Mouse (Mus musculus): Measurements from ENCODE around the gene Vps16. TPM values are rescaled to one million over a fixed set of nuclear protein-coding genes. Genes with fewer than 3 reads are reported as not detected.

Vps16 gene
- total RNA-seq, 2 experiments from 2014 or later, result 62.9 to 63.9 TPM

GRCm38 (mm10) chr2:130421781-130422620 is 2.1 kb upstream of the Vps16 start:
- DNase-seq, result no peak

GRCm38 (mm10) chr2:130423397-130424125 is 578 bp upstream of the Vps16 start:
- peak; percentile 81 to 88 for DNase-seq

GRCm38 (mm10) chr2:130425112-130425511 is 973 bp downstream of the Vps16 start:
- no peak for DNase-seq

- DNase-seq, result no peak
Measured at GRCm38 (mm10) chr2:130429851-130430250, 5.7 kb downstream of the Vps16 start.

- no peak for DNase-seq
Measured at GRCm38 (mm10) chr2:130430484-130430883, 6.3 kb downstream of the Vps16 start.

GRCm38 (mm10) chr2:130432157-130432556 is 8.0 kb downstream of the Vps16 start:
- no peak for DNase-seq

- peak in 1 of 2 experiments; percentile 53 for DNase-seq
Measured at GRCm38 (mm10) chr2:130433152-130433551, 9.0 kb downstream of the Vps16 start.

- no peak for DNase-seq
Measured at GRCm38 (mm10) chr2:130436769-130437168, 12.6 kb downstream of the Vps16 start.

- no peak for DNase-seq
Measured at GRCm38 (mm10) chr2:130438861-130439260, 14.7 kb downstream of the Vps16 start.

- no peak for DNase-seq
Measured at GRCm38 (mm10) chr2:130439840-130440480, 15.8 kb downstream of the Vps16 start.

GRCm38 (mm10) chr2:130442162-130442561 is 18.0 kb downstream of the Vps16 start:
- DNase-seq, result no peak

- DNase-seq, result no peak
Measured at GRCm38 (mm10) chr2:130448449-130448848, 24.3 kb downstream of the Vps16 start.

GRCm38 (mm10) chr2:130449021-130449793 is 25.1 kb downstream of the Vps16 start:
- no peak for DNase-seq

GRCm38 (mm10) chr2:130449794-130450433 is 25.8 kb downstream of the Vps16 start, which contains the start of gene Ptpra:
Gene Ptpra, plus strand, starts transcription at chr2:130450278.
- DNase-seq, result peak; percentile 94 to 95

GRCm38 (mm10) chr2:130450434-130450796 is 26.3 kb downstream of the Vps16 start:
- peak; percentile 82 to 87 for DNase-seq

GRCm38 (mm10) chr2:130451086-130451726 is 27.1 kb downstream of the Vps16 start:
- no peak for DNase-seq

- no peak for DNase-seq
Measured at GRCm38 (mm10) chr2:130451727-130452090, 27.6 kb downstream of the Vps16 start.

GRCm38 (mm10) chr2:130452266-130452665 is 28.1 kb downstream of the Vps16 start:
- DNase-seq, result no peak

- no peak for DNase-seq
Measured at GRCm38 (mm10) chr2:130453421-130453820, 29.3 kb downstream of the Vps16 start.

GRCm38 (mm10) chr2:130454748-130455370 is 30.7 kb downstream of the Vps16 start:
- DNase-seq, result peak in 1 of 2 experiments; percentile 50

Measured in adrenal gland, postnatal 36 days (tissue).